Mouse (Mus musculus) effector memory CD4-positive, alpha-beta T cell, adult 5 months (primary cell): ENCODE measurements around the gene Dnase2b. TPM values are rescaled to one million over a fixed set of nuclear protein-coding genes. Genes with fewer than 3 reads are reported as not detected.

ENCODE experiments used
- polyA plus RNA-seq: library from polyadenylated mRNA; unstranded; fragments of 100-300 nt; shearing (Covaris generic); gene quantifications from one replicate; pipeline ENCODE4 v1.2.1, GENCODE M21; 2017

The Dnase2b gene
- polyA plus RNA-seq = not detected

DNA sequence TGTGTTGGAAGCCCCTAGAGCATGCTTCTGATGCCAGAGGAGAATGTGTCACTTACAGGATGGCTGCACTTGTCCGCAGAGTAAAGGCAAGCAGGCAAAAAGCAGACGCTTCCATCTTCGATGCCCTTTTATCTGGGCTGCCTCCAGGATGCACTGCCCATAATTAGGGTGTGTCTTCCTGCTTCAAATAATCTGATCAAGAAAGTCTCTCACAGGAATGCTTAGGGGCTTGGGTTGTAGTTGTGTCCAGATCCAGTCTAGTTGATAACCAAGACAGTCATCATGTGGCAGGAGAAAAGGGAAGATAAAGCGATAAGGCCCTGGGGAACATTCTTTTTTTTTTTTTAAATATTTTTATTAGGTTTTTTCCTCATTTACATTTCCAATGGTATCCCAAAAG, at the start of gene Dnase2b:
TSS of gene Dnase2b (minus strand) at position 101 of the 400 bp plus-strand sequence.

DNA sequence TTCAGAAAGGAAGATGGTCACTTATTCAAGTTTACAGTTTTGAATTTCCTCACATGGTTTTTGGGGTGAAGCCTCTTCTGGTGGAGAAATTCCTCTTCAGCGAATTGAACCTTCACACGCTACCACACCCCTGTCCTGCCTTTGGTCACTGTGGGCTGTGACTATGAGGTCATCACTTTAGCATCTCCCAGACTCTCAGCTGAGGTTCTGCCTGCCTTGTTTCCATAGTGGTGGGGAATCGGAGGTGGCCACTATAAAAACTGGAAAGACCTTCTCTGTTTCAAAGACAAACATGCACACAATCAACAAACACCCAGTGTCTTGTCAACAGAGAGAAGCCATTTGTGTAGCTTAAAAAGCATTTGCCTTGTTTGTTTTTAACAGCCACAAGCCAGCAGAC, 35.8 kb upstream of the Dnase2b start, which contains the start of gene 4930503B20Rik:
TSS of gene 4930503B20Rik (minus strand) at position 101 of the 400 bp plus-strand sequence.

GRCm38 (mm10) chr3:146570148-146570782, 45.1 kb downstream of the Dnase2b start, which contains the start of gene Uox:
Gene Uox, plus strand, starts transcription at chr3:146570426.

Other genes with a start within 250 kb of the Dnase2b start
- 6.9 TPM for gene Ssx2ip, start 211.0 kb downstream of the Dnase2b start, polyA plus RNA-seq
- gene Ctbs, start 165.8 kb downstream of the Dnase2b start, polyA plus RNA-seq = 3.1 TPM
- gene Spata1, start 115.8 kb downstream of the Dnase2b start, polyA plus RNA-seq = 5.1 TPM
- gene Gng5, start 115.8 kb downstream of the Dnase2b start, polyA plus RNA-seq = 405 TPM
- gene Rpf1, start 94.2 kb downstream of the Dnase2b start, polyA plus RNA-seq = 87.1 TPM
- gene Uox, start 45.2 kb downstream of the Dnase2b start, polyA plus RNA-seq = not detected
- not detected for gene 4930503B20Rik, start 35.7 kb upstream of the Dnase2b start, polyA plus RNA-seq
- not detected for gene Samd13, start 70.0 kb upstream of the Dnase2b start, polyA plus RNA-seq
- 138 TPM for gene Prkacb, start 197.4 kb upstream of the Dnase2b start, polyA plus RNA-seq
- gene Ttll7, start 236.8 kb upstream of the Dnase2b start, polyA plus RNA-seq = not detected